Mouse (Mus musculus): ENCODE results near the gene Camp. TPM values are rescaled to one million over a fixed set of nuclear protein-coding genes. Genes with fewer than 3 reads are reported as not detected.

Camp gene
- polyA plus RNA-seq (2017; shearing (Covaris generic)) = not detected

DNA sequence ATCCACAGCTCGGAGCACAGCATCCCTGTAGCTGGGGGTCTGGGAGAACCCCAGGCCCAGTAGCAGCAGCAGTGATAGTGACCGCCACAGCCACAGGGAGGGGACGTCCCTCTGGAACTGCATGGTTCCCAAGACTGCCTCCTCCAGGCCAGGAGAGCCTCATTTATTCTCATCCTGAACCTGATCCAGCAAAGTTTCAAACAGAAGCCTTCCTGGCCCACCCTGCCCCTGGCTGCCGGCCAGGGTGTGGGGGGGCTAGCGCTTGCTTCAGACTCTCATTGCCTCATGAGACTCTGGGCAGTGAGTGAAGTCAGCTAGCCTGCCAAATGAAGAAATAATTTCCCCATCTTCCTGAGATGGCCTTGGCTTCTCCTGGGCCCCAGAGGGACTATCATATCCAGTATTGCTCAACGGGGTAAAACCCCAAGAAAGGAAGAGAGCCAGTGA is at the start of gene Camp:
TSS of gene Camp (minus strand) at position 306 of the 447 bp plus-strand sequence.
- no peak for ATAC-seq

DNA sequence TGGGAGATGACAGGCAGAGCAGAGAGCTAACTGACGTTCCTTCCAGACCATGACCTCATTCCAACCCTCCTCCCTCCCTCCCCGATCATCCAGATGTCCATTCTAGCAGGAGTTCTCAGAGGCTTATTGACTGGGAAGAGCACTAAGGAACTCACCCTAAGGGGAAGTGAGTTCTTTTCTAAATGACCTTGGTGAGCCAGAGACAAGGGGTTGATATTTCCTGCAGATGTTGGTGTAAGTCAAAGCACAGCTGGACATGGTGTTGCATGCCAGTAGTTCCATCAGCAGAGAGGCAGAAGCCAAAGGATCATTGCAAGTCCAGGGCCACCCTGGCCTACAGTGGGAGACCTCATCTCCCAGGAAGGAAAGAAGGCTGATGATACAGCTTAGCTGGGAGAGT is 48.6 kb upstream of the Camp start:
- ATAC-seq = no peak

DNA sequence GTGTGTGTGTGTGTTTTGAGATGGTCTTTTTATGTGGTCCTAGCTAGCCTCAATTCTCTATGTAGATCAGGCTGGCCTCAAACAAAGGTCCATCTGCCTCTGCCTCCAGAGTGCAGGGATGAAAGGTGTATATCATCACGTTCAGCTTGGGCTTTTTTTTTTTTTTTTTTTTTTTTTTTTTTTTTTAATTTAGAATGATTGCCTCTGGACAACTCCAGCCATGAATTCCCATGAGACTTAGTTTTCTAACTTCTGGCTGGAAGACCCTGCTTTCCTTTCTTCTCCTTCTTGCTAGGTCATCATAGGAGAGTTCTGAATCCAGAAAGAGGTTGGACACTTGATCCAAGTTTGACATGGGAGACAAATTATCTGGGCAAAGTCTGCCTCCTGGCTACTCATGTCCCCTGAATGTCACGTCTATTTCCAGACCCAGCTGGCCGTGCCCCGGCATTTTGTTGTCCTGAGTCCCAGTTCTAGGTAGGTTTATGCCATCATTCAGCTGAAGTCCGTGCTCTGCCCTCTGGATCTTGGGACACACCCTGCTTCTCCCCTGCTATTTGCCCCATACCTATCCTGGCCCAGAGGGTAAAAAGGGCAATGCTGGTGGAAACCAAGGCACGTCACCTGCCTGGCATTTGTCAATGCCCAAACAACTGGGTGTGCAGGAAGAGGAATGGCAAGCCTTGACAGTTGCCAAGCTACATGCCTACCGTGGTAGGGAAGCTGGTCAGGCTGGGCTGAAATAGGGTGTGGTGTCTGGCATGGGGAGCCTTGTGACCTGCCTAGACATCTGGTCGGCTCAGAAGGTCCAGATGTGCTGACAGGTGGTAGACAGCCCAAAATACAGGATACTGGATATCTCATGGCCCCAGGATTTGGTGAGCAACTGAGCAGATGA is 47.1 kb upstream of the Camp start:
- ATAC-seq = no peak

GRCm38 (mm10) chr9:109895593-109895992 is 46.2 kb upstream of the Camp start:
- no peak for ATAC-seq

DNA sequence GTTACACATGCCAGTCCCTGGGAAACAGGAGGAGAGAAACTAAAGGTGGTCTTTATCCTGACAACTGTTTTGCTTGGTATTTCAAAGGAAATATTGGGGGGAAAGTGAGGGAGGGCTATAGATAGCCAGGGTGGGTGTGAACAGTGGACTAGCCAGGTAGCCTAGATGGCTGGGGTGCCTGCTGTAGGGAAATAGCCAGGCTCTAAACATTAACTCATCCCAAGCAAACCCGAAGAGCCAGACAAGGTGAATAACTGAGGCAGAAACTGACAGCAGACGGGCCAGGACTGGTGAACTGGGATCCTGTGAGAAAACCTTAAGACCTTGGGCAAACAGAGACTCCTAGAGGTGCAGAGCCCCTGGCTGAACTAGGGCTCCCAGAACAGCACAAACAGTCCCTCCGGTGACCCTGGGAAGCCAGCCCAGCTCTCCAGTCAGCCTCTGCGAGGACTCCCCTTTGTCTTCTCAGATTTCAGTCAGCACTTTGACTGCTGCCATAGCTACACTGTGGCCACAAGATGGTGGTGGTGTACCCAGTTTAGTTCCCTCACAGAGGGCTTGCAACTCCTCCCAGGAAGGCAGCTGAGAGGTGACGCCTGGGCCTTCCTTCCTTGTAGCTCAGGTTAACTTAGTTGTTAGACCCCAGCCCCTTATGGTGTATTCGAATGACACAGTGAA is 45.1 kb upstream of the Camp start:
- peak; percentile 71 for ATAC-seq

- peak; percentile 59 for ATAC-seq
Measured at GRCm38 (mm10) chr9:109892651-109893250, 43.3 kb upstream of the Camp start.

- no peak for ATAC-seq
Measured at GRCm38 (mm10) chr9:109891501-109891900, 42.1 kb upstream of the Camp start.

- ATAC-seq = no peak
Measured at GRCm38 (mm10) chr9:109887321-109887720, 37.9 kb upstream of the Camp start.

- no peak for ATAC-seq
Measured at GRCm38 (mm10) chr9:109886259-109886658, 36.8 kb upstream of the Camp start.

DNA sequence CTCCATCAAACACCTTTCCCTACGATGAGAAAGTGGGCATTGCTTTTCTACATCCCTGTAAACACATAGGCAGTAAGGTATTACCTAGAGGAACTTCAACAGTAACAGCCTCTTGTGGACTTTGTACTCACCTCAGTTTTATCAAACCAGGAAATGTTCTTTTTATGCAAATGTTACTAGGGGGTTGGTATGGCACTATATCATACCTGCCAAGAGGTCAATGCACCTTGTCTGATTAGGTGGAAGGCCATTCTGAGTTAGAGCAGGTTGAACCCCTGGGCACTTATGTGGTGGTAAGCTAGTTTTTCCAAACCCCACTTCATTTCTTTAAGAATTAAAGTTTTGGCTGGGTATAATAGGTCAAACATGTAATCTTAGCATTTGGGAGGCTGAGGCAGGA is 29.9 kb upstream of the Camp start:
- no peak for ATAC-seq

GRCm38 (mm10) chr9:109877666-109878065 is 28.2 kb upstream of the Camp start:
- ATAC-seq = no peak

DNA sequence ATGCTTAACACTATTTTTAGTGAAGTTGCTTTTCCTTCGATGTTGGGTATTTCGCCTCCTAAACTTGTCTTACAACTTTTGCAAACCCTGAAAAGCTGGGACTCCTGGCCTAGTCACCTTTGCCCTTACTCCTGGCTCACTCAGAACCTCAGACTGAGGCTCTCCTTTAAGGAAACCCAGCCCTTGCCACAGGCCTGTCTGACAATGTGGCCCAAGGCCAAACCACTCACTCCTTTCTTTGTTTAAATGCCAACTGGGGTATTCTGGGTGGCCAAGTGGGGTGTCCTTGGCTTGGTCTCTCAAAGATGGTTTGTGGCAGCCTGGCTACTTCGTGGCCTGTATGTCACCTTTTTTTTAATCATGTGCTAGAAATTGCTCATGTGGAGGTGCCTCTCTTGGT is 27.3 kb upstream of the Camp start:
- no peak for ATAC-seq

GRCm38 (mm10) chr9:109875695-109876601 is 26.5 kb upstream of the Camp start:
- peak; percentile 23 for ATAC-seq

GRCm38 (mm10) chr9:109874797-109875691 is 25.6 kb upstream of the Camp start, which contains the start of gene Cdc25a:
TSS of gene Cdc25a (plus strand) at chr9:109875579.
- ATAC-seq = peak; percentile 93

GRCm38 (mm10) chr9:109870983-109871572 is 21.7 kb upstream of the Camp start:
- no peak for ATAC-seq

- ATAC-seq = no peak
Measured at GRCm38 (mm10) chr9:109866218-109866617, 16.8 kb upstream of the Camp start.

GRCm38 (mm10) chr9:109863085-109863484 is 13.7 kb upstream of the Camp start:
- no peak for ATAC-seq

DNA sequence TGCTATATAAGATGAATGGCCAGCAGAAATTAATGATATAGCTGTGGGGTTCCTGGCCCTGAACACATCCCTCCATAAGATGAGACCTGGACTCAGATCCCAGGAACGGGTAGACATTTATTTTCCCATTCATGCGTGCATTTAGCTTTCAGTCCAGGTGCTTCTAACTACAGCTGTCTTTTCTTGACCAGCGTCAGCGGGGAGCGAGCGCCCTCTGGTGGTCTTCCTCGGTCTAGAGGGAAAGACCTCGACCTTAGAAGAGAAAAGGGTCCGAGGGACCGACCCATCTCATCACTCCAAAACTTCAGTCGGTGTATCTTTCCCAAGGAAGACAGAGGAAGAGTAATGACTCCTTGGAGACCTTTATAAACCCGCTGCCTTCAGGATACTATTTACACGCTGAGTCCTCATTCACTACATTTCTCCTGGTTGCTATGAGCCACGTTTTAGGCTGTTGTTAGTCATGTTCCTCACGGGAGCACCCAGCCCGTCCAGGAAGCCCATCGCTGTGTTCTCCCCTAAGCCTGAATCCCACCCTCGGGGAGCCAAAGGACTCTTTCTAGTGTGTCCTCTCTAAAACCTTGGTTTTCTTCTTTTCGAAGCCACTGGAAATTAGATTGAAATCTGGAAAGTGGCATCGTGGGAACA is 13.1 kb upstream of the Camp start:
- ATAC-seq = no peak

DNA sequence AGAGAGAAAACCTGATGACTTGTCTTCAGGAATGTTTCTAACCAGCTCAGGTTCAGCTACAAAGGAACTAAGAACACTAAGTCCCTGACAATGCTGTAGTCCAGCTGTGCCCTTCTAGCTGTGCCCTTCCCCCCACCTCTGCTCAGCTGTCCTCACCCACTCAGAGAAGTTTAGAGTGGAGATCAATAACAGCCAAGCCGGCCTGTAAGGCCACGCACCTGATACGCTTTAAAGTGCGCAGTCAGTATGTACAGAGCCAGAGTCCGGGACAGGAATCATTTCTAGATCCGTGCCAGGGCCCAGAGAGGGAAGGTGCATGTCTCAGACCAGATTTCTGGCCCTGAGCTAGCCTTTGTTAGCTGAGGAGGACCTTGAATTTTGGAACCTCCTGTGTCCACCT is 6.5 kb upstream of the Camp start:
- no peak for ATAC-seq

DNA sequence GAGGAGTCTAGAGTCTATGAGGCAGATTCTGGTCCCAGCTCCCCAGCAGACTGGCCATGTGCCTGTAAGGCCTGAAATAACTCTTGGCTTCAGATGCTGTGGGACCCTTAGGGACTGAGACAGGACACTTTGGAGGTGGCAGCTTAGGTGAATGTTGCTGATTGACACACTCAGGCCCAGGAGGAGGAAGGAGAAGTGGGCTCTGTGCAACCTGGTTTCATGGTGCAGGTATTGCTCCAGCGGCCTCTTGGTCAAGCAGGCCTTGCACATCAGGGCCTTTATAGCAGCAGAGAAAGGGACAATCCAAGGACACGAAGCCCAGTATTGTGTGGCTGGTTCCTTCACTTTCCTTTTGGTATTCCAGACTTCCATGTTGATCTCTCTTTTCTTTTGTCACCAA is 4.9 kb upstream of the Camp start:
- ATAC-seq = no peak

Measured in activated CD4-positive, CD25-positive, alpha-beta regulatory T cell, adult 4 months (primary cell).